Mouse (Mus musculus) urinary bladder, postnatal 14 days (tissue): ENCODE results near the gene Kdm1a.

Source experiments
- DNase-seq: peaks from one replicate; pipeline ENCODE4 v3.0.0; 2021; ENCODE audit warnings: low spot score

Gene Kdm1a

DNA sequence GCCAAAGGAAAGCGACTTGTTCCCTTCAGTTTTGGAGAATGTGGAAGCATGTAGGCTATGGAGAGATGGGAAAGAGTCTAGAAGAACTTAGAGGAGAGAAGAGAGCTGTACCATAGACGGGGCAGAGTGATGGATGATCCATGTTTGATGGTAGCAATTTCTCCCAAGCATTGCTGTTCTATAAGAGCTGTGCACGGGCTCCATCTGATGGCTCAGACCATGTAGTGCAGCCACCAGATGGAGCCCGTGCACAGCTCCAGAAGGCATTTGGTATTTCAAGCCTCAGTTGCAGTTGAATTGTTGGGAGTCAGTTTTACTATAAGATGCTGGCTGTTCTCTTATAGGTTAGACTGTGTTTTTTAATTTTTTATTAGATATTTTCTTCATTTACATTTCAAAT lies 76.1 kb downstream of the Kdm1a start:
- peak; percentile 62 for DNase-seq

DNA sequence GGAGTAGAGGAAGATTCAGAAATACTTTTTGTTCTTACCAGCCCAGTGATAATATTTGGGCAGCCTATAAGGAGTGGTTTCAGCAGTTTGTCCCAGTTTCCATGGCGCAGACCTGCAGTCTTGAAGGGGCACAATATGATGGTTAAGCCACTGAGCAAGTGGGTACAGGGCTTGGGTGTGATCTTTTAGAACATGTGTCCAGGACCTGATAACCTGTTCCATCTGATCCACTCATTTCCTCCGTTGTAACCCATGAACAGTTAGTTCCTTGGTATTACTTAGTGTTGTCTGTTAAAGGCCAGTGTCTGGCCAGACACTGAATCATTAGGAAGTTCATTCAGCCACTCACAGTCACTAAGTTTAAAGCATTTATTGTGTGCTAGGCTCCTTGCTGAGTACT lies 78.2 kb downstream of the Kdm1a start:
- no peak for DNase-seq

DNA sequence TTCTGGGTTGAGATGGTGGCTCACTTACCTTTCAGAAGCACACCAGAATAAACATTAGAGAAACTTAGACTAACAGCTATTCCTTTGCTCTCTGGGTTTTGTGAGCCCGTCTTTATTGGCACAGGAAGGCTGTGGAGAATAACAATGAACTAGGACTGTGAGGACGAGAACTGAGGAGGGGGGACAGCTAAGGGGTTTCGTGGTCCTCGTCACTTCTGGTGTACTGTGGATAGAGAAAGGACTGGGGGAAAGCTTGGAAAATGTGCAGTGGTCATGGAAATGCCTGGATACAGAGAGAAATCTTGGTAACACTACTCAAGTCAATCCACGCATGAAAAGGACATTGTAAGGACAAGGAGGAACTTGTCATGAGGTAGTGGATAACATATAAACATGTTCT lies 80.6 kb downstream of the Kdm1a start:
- no peak for DNase-seq

DNA sequence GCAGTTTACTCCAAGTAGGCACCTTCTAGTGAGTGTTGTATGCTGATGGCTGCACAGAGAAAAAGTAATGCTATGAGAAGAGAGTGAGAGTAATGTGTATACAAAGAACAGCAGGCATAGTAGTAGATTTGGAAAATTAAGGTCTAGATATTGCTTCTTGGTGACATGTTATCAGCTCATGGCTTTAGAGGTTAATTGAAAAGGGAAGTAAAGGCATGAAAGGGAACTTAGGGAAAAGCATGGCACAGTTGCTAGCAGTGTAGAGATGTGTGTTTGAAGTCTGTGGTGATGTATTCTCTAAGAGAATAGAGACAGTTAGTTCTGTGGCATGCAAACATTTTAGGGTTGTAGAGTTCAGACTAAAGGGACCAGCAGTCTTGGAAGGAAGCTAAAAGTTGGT lies 82.7 kb downstream of the Kdm1a start:
- no peak for DNase-seq

DNA sequence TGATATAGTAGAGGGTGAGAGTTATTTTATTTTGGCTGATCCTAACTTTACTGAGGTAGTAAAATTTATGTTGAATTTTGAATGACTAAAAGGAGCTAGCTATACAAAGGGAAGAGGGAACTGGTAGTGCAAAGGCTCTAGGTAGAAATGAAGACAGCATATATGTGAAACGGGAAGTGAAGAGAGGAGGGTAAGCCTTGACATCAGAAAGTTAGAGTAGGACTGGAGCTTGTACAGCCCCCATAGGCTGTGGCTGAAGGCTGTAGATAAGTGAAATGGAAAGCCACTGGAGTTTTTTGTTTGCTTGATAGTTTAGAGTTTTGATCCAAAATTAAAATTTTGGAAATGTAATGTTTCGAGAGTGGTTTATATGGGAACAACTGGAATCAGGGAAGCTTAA lies 83.9 kb downstream of the Kdm1a start:
- DNase-seq = no peak

DNA sequence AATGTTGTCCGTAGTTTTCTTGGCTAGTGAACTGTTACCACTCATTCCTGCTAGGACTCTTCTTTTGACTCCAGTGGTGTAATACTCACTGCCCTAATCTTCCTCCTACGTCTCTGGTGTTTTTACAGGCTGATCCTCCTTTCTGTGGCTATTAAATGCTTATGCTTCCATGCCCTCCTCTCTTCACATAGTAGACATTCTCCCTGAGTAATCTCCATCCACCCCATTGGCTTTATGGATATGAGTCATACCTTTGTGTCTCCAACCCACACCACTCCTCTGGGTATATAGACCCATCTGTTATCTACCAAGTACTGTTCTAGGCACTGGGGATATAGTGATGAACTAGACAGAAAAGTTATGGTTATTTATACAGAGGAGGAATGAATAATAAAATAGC lies 84.4 kb downstream of the Kdm1a start:
- DNase-seq = no peak

DNA sequence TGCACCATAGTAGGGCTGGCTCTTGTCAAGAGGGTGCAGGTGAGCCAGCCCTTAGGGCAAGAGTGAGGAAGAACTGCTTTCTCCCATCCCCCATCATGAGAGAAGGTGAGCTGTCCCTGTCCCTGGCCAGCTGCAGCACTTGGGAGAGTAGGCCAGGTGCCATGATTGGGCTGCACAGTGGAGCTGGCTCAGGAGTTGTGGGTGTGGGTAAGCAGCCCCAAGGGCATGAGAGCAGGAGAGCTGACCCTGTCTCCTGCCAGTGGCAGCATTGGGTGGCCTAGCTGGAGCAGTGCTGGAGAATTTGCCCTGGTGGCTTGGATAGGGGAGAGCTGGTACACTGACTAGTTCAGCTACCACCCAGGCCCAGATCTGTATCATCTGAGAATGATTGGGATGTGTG lies 89.6 kb downstream of the Kdm1a start:
- no peak for DNase-seq

DNA sequence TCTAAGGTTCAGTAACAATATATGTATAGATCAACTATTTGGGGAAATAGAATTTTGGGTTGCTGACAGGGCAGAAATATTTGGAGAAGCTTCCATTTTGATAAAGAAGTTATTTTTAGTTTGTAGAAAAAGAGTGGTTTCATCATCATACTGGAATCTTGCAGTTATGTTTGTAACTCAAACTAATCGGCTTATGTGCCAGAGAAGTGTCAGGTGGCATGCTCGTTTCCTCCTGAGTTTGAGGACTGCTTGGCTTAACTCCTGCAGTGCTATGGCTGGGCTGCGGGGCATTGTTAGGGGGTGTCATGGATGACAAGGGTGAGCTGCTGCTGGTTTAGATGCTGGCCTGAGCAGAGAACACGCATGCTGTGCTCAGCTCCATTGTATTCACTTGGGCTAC lies 90.8 kb downstream of the Kdm1a start:
- no peak for DNase-seq

DNA sequence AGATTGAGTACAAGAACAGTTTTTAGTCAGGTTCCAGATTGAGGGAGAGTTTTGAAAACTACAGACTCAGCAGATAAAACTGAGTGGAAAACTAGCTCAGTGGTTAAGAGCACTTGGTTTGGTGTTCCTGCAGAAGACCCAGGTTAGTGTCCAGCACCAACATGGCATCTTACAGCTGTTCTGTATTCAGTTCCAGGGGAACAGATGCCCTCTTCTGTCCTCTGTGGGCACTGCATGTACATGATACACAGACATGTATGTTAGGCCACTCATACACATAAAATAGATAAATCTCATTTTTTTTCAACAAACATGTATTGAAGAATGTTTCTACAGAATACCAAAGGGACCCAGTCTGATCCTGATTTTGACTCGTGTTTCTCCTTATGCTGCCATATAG lies 92.7 kb downstream of the Kdm1a start:
- peak; percentile 24 for DNase-seq

DNA sequence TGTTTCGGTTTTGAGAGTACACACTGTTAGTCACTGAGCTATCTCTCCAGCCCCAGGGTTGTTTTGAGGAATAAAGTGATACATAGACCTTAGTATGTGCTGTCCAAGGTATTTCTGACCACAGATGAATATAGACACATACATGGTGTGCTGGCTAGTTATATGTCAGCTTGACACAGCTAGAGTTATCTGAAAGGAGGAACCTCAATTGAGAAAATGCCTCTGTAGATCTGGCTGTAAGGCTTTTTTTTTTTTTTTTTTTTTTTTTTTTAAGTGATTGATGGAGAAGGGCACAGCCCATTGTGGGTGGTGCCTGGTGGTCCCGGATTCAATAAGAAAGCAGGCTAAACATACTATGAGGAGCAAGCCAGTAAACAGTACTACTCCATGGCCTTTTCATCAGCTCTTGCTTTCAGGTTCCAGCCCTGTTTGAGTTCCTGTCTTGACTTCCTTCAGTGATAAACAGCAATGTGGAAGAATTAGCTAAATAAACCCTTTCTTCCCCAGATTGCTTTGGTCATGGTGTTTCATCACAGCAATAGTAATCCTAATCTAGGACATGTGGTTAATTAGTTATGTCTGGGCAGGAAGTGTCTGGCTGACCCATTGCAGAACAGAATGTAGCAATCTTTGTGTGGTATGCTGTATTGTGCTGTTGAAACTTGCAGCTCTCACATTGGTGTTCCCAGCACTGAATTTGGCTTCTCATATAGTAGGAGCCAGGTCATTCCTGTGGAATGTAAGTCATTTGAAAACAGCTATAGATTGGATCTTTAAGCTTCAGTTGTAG lies 96.9 kb downstream of the Kdm1a start:
- no peak for DNase-seq
